Mouse (Mus musculus): ENCODE measurements around the gene Nkd1.

DNA sequence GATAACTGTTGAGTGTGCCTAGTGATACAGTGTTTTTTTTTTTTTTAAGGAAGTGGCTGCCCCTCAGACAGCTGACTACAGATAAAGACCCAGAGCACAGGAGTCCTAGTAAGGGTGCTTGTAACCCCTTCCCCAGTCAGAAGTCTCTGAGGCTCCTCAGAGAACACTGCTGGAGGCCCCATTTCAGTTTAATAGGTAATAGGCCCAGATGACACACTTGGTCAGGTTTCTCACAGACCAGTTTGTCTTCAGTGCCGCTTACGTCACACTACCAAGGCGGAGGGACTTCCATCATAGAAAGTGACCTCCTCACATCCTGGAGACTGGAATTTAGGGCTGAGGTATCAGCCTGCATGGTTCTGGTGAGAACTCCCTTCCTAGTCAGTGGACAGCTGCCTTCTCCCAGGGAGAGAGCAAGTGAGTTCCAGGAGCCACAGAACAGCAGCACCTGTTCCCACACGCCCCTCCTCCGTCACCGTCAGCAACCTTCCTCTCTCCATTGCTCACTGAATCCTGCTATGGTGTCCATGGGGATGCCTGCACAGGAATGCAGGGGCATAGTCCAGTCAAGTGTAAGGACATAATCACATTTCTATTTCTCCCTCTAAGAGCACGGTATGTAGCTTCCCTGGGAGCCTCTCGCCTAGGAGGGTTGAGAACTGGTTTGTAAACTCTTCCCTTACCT is 67.2 kb downstream of the Nkd1 start:
- TF ChIP-seq CTCF (IDR thresholded peaks at IDR 0.05; ENCODE audit: low read depth): no peak
- TF ChIP-seq EP300 (IDR thresholded peaks at IDR 0.05; ENCODE audit: low read depth): no peak

All from liver, postnatal 0 days (tissue).